Mouse (Mus musculus) lung, postnatal 0 days (tissue): ENCODE measurements around the gene Tbcel. TPM values are rescaled to one million over a fixed set of nuclear protein-coding genes. Genes with fewer than 3 reads are reported as not detected.

ENCODE experiments used
- ATAC-seq: fragments of 200-750 bp; cut with Nextera tagmentation; 2 replicates; pipeline ENCODE4 v1.8.0; 2017; ENCODE audit warnings: moderate library complexity
- DNase-seq: peaks from one replicate; pipeline ENCODE4 v3.0.0-alpha.2; 2016; ENCODE audit warnings: low spot score
- H3K27ac ChIP-seq: fragments of 300-500 bp; sonication (generic); 2 replicates; pipeline ENCODE4 v1.5.1; 2014; ENCODE audit warnings: antibody characterized with exemption, mild to moderate bottlenecking, low read length, mixed read lengths
- H3K27me3 ChIP-seq: fragments of 300-500 bp; sonication (generic); replicated peaks from 2 replicates; pipeline ENCODE4 v1.6.1; 2014; ENCODE audit warnings: low read length, mixed read lengths; ENCODE audit not compliant: insufficient read depth
- H3K36me3 ChIP-seq: fragments of 300-500 bp; sonication (generic); 2 replicates; pipeline ENCODE4 v1.6.1; 2014; ENCODE audit warnings: low read length, mixed read lengths; ENCODE audit not compliant: insufficient read depth
- H3K4me1 ChIP-seq: fragments of 300-500 bp; sonication (generic); 2 replicates; pipeline ENCODE4 v1.6.1; 2014; ENCODE audit warnings: antibody characterized with exemption, low read depth, low read length, mixed read lengths; ENCODE audit not compliant: insufficient read depth
- H3K4me2 ChIP-seq: fragments of 300-500 bp; sonication (generic); replicated peaks from 2 replicates; pipeline ENCODE4 v1.6.1; 2014; ENCODE audit warnings: low read depth, mild to moderate bottlenecking, low read length, moderate library complexity, mixed read lengths
- H3K4me3 ChIP-seq: fragments of 300-500 bp; sonication (generic); 2 replicates; pipeline ENCODE4 v1.5.1; 2014; ENCODE audit warnings: low read depth, low read length
- H3K9ac ChIP-seq: fragments of 300-500 bp; sonication (generic); replicated peaks from 2 replicates; pipeline ENCODE4 v1.6.1; 2014; ENCODE audit warnings: low read depth, mild to moderate bottlenecking
- H3K9me3 ChIP-seq: fragments of 300-500 bp; sonication (generic); 2 replicates; pipeline ENCODE4 v1.6.1; 2016; ENCODE audit warnings: low read length, mixed read lengths
- CTCF ChIP-seq: IDR thresholded peaks from 2 replicates; pipeline ENCODE4 v1.5.1; 2016; ENCODE audit warnings: antibody characterized with exemption, mild to moderate bottlenecking
- EP300 ChIP-seq: IDR thresholded peaks from 2 replicates; pipeline ENCODE4 v1.6.1; 2016; ENCODE audit warnings: antibody characterized with exemption, mild to moderate bottlenecking, control low read depth
- WGBS: fragments of 180-500 bp; shearing (Covaris S2); extraction: QIAGEN DNeasy Blood & Tissue Kit; methylation state at CpG from one replicate; pipeline ENCODE4 v1.1.7; 2014; 5-methylcytosine and 5-hydroxymethylcytosine counted together
- polyA plus RNA-seq: library from polyadenylated mRNA; unstranded; fragments of >200 nt; fragmentation: Nextera tagmentation; extraction: Ambion mirVana; gene quantifications from 2 replicates; pipeline ENCODE4 v1.2.1, GENCODE M21; 2015

The Tbcel gene
- polyA plus RNA-seq: 7.9 and 9.0 TPM in 2 replicates

DNA sequence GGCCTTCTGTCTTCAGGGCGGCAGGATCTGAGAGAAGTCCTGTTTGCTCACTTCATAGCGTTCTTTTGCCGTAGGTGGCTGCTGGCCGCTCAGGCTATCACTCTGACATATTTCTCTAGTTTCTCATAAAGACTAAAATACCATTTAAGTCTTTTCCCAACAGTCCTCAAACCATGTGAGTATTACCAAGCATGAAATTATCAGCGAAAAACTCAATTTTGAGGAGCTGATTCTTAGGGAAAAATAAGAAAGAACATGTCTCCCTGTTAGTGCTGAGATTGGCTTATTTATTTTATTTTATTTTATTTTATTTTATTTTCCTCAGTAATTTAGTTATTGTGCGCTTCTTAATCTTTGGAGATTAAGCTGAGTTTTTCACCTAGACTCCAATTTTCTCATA, at the start of gene Tbcel:
Gene Tbcel, minus strand, starts transcription at position 101 of the 400 bp plus-strand sequence.
- H3K27ac ChIP-seq: no peak within 1 kb of the TSS
- no peaks in the 10 kb centered on the region for H3K27me3 ChIP-seq
- H3K9me3 ChIP-seq: no peaks in the 10 kb centered on the region
- no peak within 1 kb of the TSS for H3K9ac ChIP-seq
- no peak for ATAC-seq
- no peak within 1 kb of the TSS for H3K4me2 ChIP-seq
- H3K36me3 ChIP-seq: no peaks in the 10 kb centered on the region
- 57% methylated on average over 6 of the region's 6 CpGs for WGBS
- no peak within 1 kb of the TSS for H3K4me3 ChIP-seq
- H3K4me1 ChIP-seq: no peaks in the 10 kb centered on the region
- DNase-seq: no peak
- TF ChIP-seq CTCF (no peak), EP300 (no peak)

DNA sequence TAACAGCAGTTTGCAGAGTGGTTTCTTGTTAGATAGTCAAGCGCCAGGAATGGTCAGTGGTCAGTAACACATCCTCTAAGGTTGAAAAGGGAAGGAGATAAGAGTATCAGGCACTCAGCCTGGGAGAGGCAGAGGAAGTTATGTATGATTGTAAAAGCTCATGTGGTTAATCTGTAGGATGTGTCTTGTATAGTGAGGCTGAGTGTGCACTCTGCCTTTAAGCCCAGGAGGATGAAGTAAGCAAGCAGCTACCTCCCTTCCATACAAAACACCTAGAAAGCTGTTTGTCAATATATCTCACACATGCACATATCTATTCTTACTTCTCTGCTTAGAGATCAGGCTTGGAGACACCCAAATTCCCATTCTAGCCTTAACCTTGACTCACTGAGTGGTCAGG, 47.6 kb upstream of the Tbcel start:
- Histone ChIP-seq H3K4me1 (no peaks in the 10 kb centered on the region), H3K36me3 (no peaks in the 10 kb centered on the region), H3K9ac (no peak overlapping the region), H3K9me3 (no peaks in the 10 kb centered on the region), H3K27ac (no peak overlapping the region), H3K4me3 (no peak overlapping the region), H3K4me2 (no peak overlapping the region), H3K27me3 (no peaks in the 10 kb centered on the region)
- ATAC-seq: no peak
- 65% methylated on average over 1 of the region's 1 CpGs for WGBS
- no peak for DNase-seq
- TF ChIP-seq CTCF: no peak
- TF ChIP-seq EP300: no peak

DNA sequence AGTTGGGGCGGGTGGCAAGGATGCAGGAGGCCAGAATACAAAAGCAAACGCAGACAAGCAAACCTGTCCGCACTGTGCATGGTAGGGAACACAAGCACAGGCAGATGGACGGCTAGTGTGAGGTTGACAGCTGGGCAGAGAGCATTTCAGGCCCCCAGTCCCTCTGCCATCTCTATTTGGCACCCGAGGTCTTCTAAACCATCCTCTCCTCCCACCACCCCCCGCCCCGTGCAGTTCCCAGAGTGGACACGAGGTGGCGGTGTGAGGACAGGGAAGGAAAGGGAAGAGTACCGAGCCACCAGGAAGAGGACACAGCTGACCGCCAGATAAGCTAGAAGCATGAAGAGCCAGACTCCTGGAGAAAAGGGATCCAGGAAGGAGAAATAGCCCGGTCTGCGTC, 42.5 kb upstream of the Tbcel start:
- H3K4me3 ChIP-seq: no peak overlapping the region
- H3K27ac ChIP-seq: no peak overlapping the region
- DNase-seq (peak; percentile 54), ATAC-seq (no peak; the same call in 1 of the 2 replicates)
- no peaks in the 10 kb centered on the region for H3K4me1 ChIP-seq
- 19% methylated on average over 13 of the region's 13 CpGs for WGBS
- H3K9ac ChIP-seq: no peak overlapping the region
- H3K4me2 ChIP-seq: no peak overlapping the region
- no peaks in the 10 kb centered on the region for H3K36me3 ChIP-seq
- no peaks in the 10 kb centered on the region for H3K27me3 ChIP-seq
- no peaks in the 10 kb centered on the region for H3K9me3 ChIP-seq
- TF ChIP-seq EP300: no peak
- TF ChIP-seq CTCF: peak; percentile 96

DNA sequence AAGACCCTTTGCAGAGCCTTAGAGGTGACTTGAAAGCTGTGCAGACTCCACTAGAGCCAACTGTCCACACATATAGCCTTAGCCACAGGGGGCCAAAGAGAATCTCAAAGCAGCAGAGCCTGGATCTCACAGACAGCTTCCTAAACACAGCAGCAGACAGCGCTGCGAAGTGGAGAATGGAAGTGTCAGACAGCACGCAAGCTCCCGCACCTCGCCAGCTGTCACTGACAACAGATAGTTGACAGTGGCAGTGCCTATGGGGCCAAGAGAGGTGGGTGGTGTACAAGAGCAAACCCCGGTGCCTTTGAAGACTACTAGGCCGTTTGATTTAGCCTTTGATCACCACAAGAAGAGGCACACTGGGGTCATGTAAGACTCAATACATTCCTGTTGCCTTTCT, 41.4 kb upstream of the Tbcel start:
- Histone ChIP-seq H3K27ac (no peak overlapping the region), H3K9me3 (no peaks in the 10 kb centered on the region), H3K36me3 (no peaks in the 10 kb centered on the region), H3K27me3 (no peaks in the 10 kb centered on the region), H3K4me1 (no peaks in the 10 kb centered on the region), H3K4me2 (no peak overlapping the region), H3K9ac (no peak overlapping the region), H3K4me3 (no peak overlapping the region)
- DNase-seq: no peak
- ATAC-seq: no peak
- TF ChIP-seq EP300 (no peak), CTCF (no peak)
- 32% methylated on average over 7 of the region's 7 CpGs for WGBS

DNA sequence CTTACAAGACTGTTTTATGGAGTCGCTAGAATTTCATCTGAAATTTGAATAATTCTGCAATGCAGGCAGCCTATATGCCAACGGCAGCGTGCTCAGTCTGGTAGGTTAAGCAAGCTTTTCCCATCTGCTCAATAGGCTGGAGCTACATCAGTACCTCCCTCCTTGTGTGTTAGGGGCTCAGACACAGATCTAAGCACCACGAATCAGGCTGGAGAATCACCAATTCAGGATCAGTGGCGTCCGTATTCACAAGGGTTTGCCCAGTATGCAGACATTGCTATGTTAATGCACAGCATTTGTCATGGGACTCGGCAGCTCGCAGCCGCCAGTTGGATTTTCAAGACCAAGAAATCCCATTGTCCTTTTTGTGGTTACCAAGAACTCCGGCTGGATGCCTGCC, 36.9 kb upstream of the Tbcel start:
- Histone ChIP-seq H3K36me3 (no peaks in the 10 kb centered on the region), H3K27ac (no peak overlapping the region), H3K4me2 (no peak overlapping the region), H3K9me3 (no peaks in the 10 kb centered on the region), H3K9ac (no peak overlapping the region), H3K4me3 (no peak overlapping the region), H3K27me3 (no peaks in the 10 kb centered on the region), H3K4me1 (no peaks in the 10 kb centered on the region)
- DNase-seq (no peak), ATAC-seq (no peak)
- WGBS: 84% methylated on average over 10 of the region's 10 CpGs
- no peak for TF ChIP-seq EP300
- no peak for TF ChIP-seq CTCF

DNA sequence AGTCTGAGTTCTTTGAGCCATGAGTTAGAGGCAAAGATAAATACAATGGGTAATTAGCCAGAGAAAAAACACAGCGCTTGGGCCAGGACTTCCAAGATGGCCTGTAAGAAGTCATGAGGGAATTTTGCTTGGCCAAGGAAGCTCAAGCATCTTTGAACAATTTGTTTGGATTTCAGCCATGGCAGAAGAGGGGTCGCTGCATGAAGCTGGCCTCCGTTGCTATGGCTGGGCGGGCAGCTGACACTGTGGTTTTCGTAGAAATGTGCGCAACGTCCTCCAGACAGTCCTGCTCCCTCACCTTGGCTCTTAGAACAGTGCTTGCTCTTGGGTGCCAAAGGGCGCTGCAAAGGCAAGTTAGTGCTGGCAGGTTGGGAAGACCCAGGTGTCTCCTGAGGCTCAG, 25.9 kb upstream of the Tbcel start:
- ATAC-seq (no peak), DNase-seq (no peak)
- no peaks in the 10 kb centered on the region for H3K27me3 ChIP-seq
- 66% methylated on average over 8 of the region's 8 CpGs for WGBS
- no peak overlapping the region for H3K27ac ChIP-seq
- TF ChIP-seq CTCF (no peak), EP300 (no peak)
- H3K4me2 ChIP-seq: no peak overlapping the region
- no peaks in the 10 kb centered on the region for H3K9me3 ChIP-seq
- H3K36me3 ChIP-seq: no peaks in the 10 kb centered on the region
- no peak overlapping the region for H3K9ac ChIP-seq
- no peaks in the 10 kb centered on the region for H3K4me1 ChIP-seq
- H3K4me3 ChIP-seq: no peak overlapping the region

DNA sequence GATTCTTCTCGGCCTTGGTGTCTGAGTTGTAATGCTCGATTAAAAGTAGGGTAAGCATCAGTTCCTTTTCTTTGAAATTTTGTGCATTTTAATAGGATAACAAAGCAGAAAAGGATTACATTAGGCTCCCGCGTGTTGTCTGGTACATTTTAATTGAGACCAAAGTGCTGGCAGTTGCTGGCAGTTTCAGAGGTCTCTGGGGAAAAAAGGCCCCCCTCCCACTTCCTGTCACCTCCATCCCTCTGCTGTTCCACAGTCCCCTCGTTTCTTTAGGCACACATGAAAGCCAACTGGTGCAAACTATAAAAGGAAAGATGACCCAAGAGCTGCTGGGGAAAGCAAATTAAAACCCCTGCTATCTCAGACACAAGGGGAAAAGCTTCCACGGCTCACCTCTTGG, 25.4 kb upstream of the Tbcel start:
- H3K27ac ChIP-seq: no peak overlapping the region
- TF ChIP-seq EP300 (no peak), CTCF (no peak)
- H3K4me3 ChIP-seq: no peak overlapping the region
- no peaks in the 10 kb centered on the region for H3K36me3 ChIP-seq
- no peak overlapping the region for H3K4me2 ChIP-seq
- WGBS: 21% methylated on average over 6 of the region's 6 CpGs
- no peaks in the 10 kb centered on the region for H3K9me3 ChIP-seq
- H3K4me1 ChIP-seq: no peaks in the 10 kb centered on the region
- no peaks in the 10 kb centered on the region for H3K27me3 ChIP-seq
- H3K9ac ChIP-seq: no peak overlapping the region
- DNase-seq: no peak
- ATAC-seq: no peak
